Mouse (Mus musculus): ENCODE measurements at regions not wholly inside any gene's neighbourhood (a gene's known extent, or its start where the extent isn't known, plus 50 kb on each side); places are given as distances from the start of the nearest gene placed in this dataset.

- no peaks in the 10 kb centered on the region for H3K4me1 ChIP-seq (ENCODE audit: control insufficient read depth, insufficient read depth)
- DNase-seq (ENCODE audit: low spot score) (no peak), ATAC-seq (ENCODE audit: insufficient read depth, low read depth) (no peak)
- H3K9ac ChIP-seq (replicated peaks; ENCODE audit: low read depth, low read length) = no peak overlapping the region
- no peak overlapping the region for H3K4me2 ChIP-seq (ENCODE audit: low read depth, low read length)
- H3K9me3 ChIP-seq (replicated peaks; ENCODE audit: control insufficient read depth, low read length) = no peaks in the 10 kb centered on the region
- H3K27me3 ChIP-seq (ENCODE audit: control insufficient read depth, insufficient read depth, low read length) = no peaks in the 10 kb centered on the region
- TF ChIP-seq CTCF (IDR thresholded peaks at IDR 0.05; ENCODE audit: low read depth) = no peak
- TF ChIP-seq EP300 (IDR thresholded peaks at IDR 0.05; ENCODE audit: low read depth) = no peak
- WGBS = 57% methylated on average over 5 of the region's 5 CpGs
- H3K36me3 ChIP-seq (replicated peaks; ENCODE audit: control insufficient read depth, insufficient read depth, low read length) = no peaks in the 10 kb centered on the region
- H3K4me3 ChIP-seq (ENCODE audit: low read depth, low read length) = no peak overlapping the region
- no peak overlapping the region for H3K27ac ChIP-seq (ENCODE audit: low read depth)
Measured at GRCm38 (mm10) chr7:40276116-40276515, 622.0 kb upstream of the Vstm2b start.

- no peak for DNase-seq (ENCODE audit: low spot score)
- H3K9me3 ChIP-seq (replicated peaks; ENCODE audit: control insufficient read depth, low read length) = no peaks in the 10 kb centered on the region
- 59% methylated on average over 3 of the region's 3 CpGs for WGBS
Measured at GRCm38 (mm10) chr7:40290166-40290565, 608.0 kb upstream of the Vstm2b start.

GRCm38 (mm10) chr7:40310558-40310957, 587.6 kb upstream of the Vstm2b start:
- Histone ChIP-seq H3K36me3 (replicated peaks; ENCODE audit: control insufficient read depth, insufficient read depth, low read length) (no peaks in the 10 kb centered on the region), H3K27me3 (ENCODE audit: control insufficient read depth, insufficient read depth, low read length) (no peaks in the 10 kb centered on the region), H3K9ac (replicated peaks; ENCODE audit: low read depth, low read length) (no peak overlapping the region), H3K27ac (ENCODE audit: low read depth) (no peak overlapping the region), H3K4me1 (ENCODE audit: control insufficient read depth, insufficient read depth) (no peaks in the 10 kb centered on the region), H3K4me2 (ENCODE audit: low read depth, low read length) (no peak overlapping the region), H3K9me3 (replicated peaks; ENCODE audit: control insufficient read depth, low read length) (no peaks in the 10 kb centered on the region), H3K4me3 (ENCODE audit: low read depth, low read length) (no peak overlapping the region)
- ATAC-seq (ENCODE audit: insufficient read depth, low read depth) (no peak), DNase-seq (ENCODE audit: low spot score) (no peak)
- 21% methylated on average over 2 of the region's 2 CpGs for WGBS
- TF ChIP-seq CTCF (IDR thresholded peaks at IDR 0.05; ENCODE audit: low read depth) (peak; percentile 32), EP300 (IDR thresholded peaks at IDR 0.05; ENCODE audit: low read depth) (no peak)

More at GRCm38 (mm10) chr7:40290166-40290565, 608.0 kb upstream of the Vstm2b start:
- no peak overlapping the region for H3K9ac ChIP-seq (replicated peaks; ENCODE audit: low read depth, low read length)
- ATAC-seq (ENCODE audit: insufficient read depth, low read depth) = no peak
- H3K4me1 ChIP-seq (ENCODE audit: control insufficient read depth, insufficient read depth) = no peaks in the 10 kb centered on the region
- no peak overlapping the region for H3K27ac ChIP-seq (ENCODE audit: low read depth)
- no peaks in the 10 kb centered on the region for H3K27me3 ChIP-seq (ENCODE audit: control insufficient read depth, insufficient read depth, low read length)
- TF ChIP-seq CTCF (IDR thresholded peaks at IDR 0.05; ENCODE audit: low read depth) (no peak), EP300 (IDR thresholded peaks at IDR 0.05; ENCODE audit: low read depth) (no peak)
- no peak overlapping the region for H3K4me3 ChIP-seq (ENCODE audit: low read depth, low read length)
- H3K36me3 ChIP-seq (replicated peaks; ENCODE audit: control insufficient read depth, insufficient read depth, low read length) = no peaks in the 10 kb centered on the region
- H3K4me2 ChIP-seq (ENCODE audit: low read depth, low read length) = no peak overlapping the region

GRCm38 (mm10) chr7:40321171-40321570, 577.0 kb upstream of the Vstm2b start:
- no peak overlapping the region for H3K27ac ChIP-seq (ENCODE audit: low read depth)
- WGBS = 79% methylated on average over 1 of the region's 1 CpGs
- H3K27me3 ChIP-seq (ENCODE audit: control insufficient read depth, insufficient read depth, low read length) = no peaks in the 10 kb centered on the region
- no peak for ATAC-seq (ENCODE audit: insufficient read depth, low read depth)
- no peak for DNase-seq (ENCODE audit: low spot score)
- no peaks in the 10 kb centered on the region for H3K36me3 ChIP-seq (replicated peaks; ENCODE audit: control insufficient read depth, insufficient read depth, low read length)
- no peak overlapping the region for H3K4me3 ChIP-seq (ENCODE audit: low read depth, low read length)
- no peaks in the 10 kb centered on the region for H3K4me1 ChIP-seq (ENCODE audit: control insufficient read depth, insufficient read depth)
- no peak overlapping the region for H3K4me2 ChIP-seq (ENCODE audit: low read depth, low read length)
- TF ChIP-seq EP300 (IDR thresholded peaks at IDR 0.05; ENCODE audit: low read depth) (no peak), CTCF (IDR thresholded peaks at IDR 0.05; ENCODE audit: low read depth) (no peak)
- H3K9ac ChIP-seq (replicated peaks; ENCODE audit: low read depth, low read length) = no peak overlapping the region
- H3K9me3 ChIP-seq (replicated peaks; ENCODE audit: control insufficient read depth, low read length) = no peaks in the 10 kb centered on the region

GRCm38 (mm10) chr7:40325188-40325705, 572.9 kb upstream of the Vstm2b start:
- Histone ChIP-seq H3K36me3 (replicated peaks; ENCODE audit: control insufficient read depth, insufficient read depth, low read length) (no peaks in the 10 kb centered on the region), H3K9me3 (replicated peaks; ENCODE audit: control insufficient read depth, low read length) (no peaks in the 10 kb centered on the region), H3K4me3 (ENCODE audit: low read depth, low read length) (no peak overlapping the region), H3K27ac (ENCODE audit: low read depth) (no peak overlapping the region), H3K4me1 (ENCODE audit: control insufficient read depth, insufficient read depth) (no peaks in the 10 kb centered on the region), H3K9ac (replicated peaks; ENCODE audit: low read depth, low read length) (no peak overlapping the region), H3K27me3 (ENCODE audit: control insufficient read depth, insufficient read depth, low read length) (no peaks in the 10 kb centered on the region), H3K4me2 (ENCODE audit: low read depth, low read length) (no peak overlapping the region)
- WGBS = 41% methylated on average over 3 of the region's 3 CpGs
- TF ChIP-seq CTCF (IDR thresholded peaks at IDR 0.05; ENCODE audit: low read depth) (no peak), EP300 (IDR thresholded peaks at IDR 0.05; ENCODE audit: low read depth) (no peak)
- no peak for DNase-seq (ENCODE audit: low spot score)
- no peak for ATAC-seq (ENCODE audit: insufficient read depth, low read depth)

- WGBS = 63% methylated on average over 4 of the region's 4 CpGs
- Histone ChIP-seq H3K9me3 (replicated peaks; ENCODE audit: control insufficient read depth, low read length) (no peaks in the 10 kb centered on the region), H3K4me1 (ENCODE audit: control insufficient read depth, insufficient read depth) (no peaks in the 10 kb centered on the region), H3K36me3 (replicated peaks; ENCODE audit: control insufficient read depth, insufficient read depth, low read length) (no peaks in the 10 kb centered on the region), H3K27ac (ENCODE audit: low read depth) (no peak overlapping the region), H3K4me3 (ENCODE audit: low read depth, low read length) (no peak overlapping the region), H3K4me2 (ENCODE audit: low read depth, low read length) (no peak overlapping the region), H3K27me3 (ENCODE audit: control insufficient read depth, insufficient read depth, low read length) (no peaks in the 10 kb centered on the region), H3K9ac (replicated peaks; ENCODE audit: low read depth, low read length) (no peak overlapping the region)
- no peak for TF ChIP-seq EP300 (IDR thresholded peaks at IDR 0.05; ENCODE audit: low read depth)
- TF ChIP-seq CTCF (IDR thresholded peaks at IDR 0.05; ENCODE audit: low read depth) = no peak
- DNase-seq (ENCODE audit: low spot score) (no peak), ATAC-seq (ENCODE audit: insufficient read depth, low read depth) (no peak)
Measured at GRCm38 (mm10) chr7:40332455-40332854, 565.7 kb upstream of the Vstm2b start.

Data from heart, postnatal 0 days (tissue).